Mouse (Mus musculus) bone marrow, adult 2 months (tissue): ENCODE measurements at regions not wholly inside any gene's neighbourhood (a gene's known extent, or its start where the extent isn't known, plus 50 kb on each side); places are given as distances from the start of the nearest gene placed in this dataset.

Source experiments
- CTCF ChIP-seq: fragments of 200-500 bp; IDR thresholded peaks from 2 replicates; pipeline ENCODE4 v1.5.1; 2011; ENCODE audit warnings: low read length, control low read depth; ENCODE audit not compliant: control insufficient read depth, insufficient read depth
- POLR2A ChIP-seq: fragments of 200-500 bp; IDR thresholded peaks from 2 replicates; pipeline ENCODE4 v1.6.1; 2011; ENCODE audit warnings: low read depth, mild to moderate bottlenecking, control low read depth, low read length, borderline replicate concordance; ENCODE audit not compliant: control insufficient read depth

GRCm38 (mm10) chr10:119031282-119032275 lies 161.6 kb upstream of the Dyrk2 start:
- TF ChIP-seq CTCF (no peak), POLR2A (no peak)
